Mouse (Mus musculus) spleen, adult 12 weeks (tissue): ENCODE results near the gene Gbp7.
"Not testable (repeated sequence)": the region's sequence is repeated elsewhere in the genome, so short reads cannot be mapped to it uniquely, and the experiment has no call there.

Experiments
- DNase-seq: peaks from one replicate; pipeline ENCODE4 v3.0.0; 2022; ENCODE audit warnings: low spot score

Gbp7 gene

GRCm38 (mm10) chr3:142561045-142561646 lies 31.0 kb downstream of the Gbp7 start:
- DNase-seq, result no peak

DNA sequence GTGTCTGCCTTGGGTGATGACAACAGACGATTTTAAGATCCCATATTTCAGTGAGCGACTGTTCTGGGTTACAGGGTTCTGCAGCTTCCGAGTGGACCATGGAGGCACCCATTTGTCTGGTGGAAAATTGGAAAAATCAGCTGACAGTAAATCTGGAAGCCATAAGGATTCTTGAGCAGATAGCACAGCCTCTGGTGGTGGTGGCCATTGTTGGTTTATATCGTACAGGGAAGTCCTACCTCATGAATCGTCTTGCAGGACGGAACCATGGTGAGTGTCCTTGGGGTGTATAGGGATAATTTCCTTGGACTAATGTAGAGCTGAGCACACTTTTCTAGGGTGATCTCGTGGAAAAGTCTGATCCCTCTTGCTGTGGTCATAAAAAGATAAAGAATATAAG lies 31.5 kb downstream of the Gbp7 start:
- DNase-seq, result no peak

DNA sequence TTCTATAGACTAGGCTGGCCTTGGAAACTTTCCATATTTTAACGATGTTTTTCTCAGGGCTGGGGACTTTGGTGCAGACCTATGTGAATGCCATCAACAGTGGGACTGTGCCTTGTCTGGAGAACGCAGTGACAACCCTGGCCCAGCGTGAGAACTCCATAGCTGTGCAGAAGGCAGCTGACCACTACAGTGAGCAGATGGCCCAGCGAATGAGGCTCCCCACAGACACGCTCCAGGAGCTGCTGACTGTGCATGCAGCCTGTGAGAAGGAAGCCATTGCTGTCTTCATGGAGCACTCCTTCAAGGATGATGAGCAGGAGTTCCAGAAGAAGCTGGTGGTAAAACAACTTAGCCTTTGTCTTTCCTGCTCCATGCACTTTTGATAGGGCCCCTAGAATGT lies 37.3 kb downstream of the Gbp7 start:
- not testable (repeated sequence) for DNase-seq

GRCm38 (mm10) chr3:142570738-142571137 lies 40.6 kb downstream of the Gbp7 start:
- no peak for DNase-seq

DNA sequence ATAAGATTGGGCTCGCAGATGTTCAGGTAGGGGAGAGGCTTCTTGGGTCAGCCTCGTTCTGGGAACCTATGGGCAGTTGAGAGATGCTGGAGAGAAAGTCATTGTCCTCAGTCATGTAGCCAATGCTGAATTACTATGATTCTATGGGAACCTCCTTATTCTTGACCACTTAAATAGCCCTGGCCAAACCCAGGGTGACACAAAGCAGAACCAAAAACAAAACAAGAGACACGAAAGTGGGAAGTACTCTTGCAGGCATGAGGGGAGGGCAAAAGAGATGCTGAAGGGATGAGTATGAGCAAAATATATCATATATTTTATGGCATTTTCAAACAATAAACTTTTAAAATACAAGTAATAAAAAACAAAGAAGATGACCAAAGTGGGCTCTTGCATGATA lies 47.0 kb downstream of the Gbp7 start:
- no peak for DNase-seq

- DNase-seq, result no peak
These were observed 48.2 kb downstream of the Gbp7 start for GRCm38 (mm10) chr3:142578342-142578741.

DNA sequence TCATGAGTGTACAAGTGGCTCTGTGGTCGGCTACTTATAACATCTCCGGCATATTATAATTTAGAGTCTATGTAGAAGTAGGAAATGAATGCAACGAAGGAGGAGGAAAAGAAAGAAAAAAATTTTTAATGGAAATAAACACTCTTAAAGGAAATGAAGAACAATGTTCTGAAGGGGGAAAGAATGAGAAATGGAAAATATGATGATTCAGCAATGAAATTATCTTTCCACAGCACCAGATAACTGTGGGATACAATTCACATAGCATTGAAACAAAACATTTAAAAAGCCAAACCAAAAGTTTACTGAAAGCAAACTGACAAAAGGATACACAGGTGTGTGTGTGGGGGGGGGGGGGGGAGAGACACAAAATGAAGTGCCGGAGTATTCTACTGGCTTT lies 52.9 kb downstream of the Gbp7 start:
- DNase-seq, result no peak

- DNase-seq, result no peak
These were observed 57.2 kb downstream of the Gbp7 start for GRCm38 (mm10) chr3:142587386-142587785.

GRCm38 (mm10) chr3:142588888-142589287 lies 58.7 kb downstream of the Gbp7 start:
- no peak for DNase-seq

GRCm38 (mm10) chr3:142590431-142591067 lies 60.4 kb downstream of the Gbp7 start:
- DNase-seq, result no peak

DNA sequence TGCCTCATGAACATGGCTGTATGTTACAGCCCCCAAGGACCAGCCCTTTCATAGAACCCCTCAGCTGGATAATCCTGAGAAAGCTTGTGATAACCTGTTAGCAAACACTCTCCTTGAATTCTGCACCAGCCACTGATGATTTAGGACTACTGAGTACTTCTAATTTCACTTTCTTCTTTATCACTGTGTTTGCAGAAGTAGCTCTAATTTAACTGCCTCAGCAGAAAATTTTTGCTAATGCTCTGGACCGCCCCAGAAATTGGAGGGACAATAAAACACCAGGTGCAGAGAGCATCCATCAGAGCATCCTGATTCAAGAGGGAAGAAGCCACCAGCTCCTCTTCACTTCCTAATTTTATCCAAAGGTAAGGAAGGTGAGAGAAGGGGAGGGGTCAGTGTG lies 64.4 kb downstream of the Gbp7 start, which contains the start of gene Gbp2b:
Gbp2b (plus strand) TSS at position 301 of the 400 bp plus-strand sequence.
- DNase-seq, result no peak

DNA sequence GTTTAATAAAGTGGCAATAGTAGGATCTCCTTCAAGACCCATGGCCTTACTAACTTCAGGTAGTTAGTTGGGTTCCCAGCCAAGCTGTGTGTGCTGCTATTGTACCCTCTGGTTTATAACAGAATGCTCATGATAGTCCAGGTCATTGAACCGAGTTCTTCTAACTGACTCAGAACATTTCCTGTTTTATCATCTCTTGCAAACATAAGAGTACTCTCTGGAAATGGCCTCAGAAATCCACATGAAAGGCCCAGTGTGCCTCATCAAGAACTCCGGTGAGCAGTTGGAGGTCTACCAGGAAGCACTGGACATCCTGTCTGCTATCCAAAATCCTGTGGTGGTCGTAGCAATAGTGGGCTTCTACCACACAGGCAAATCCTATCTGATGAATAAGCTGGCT lies 67.8 kb downstream of the Gbp7 start:
- no peak for DNase-seq
